Mouse (Mus musculus) liver, embryonic 14.5 days (tissue): Measurements from ENCODE around the gene E130308A19Rik.

Source experiments
- CTCF ChIP-seq: IDR thresholded peaks from 2 replicates; pipeline ENCODE4 v1.5.1; 2016; ENCODE audit warnings: antibody characterized with exemption, low read depth, control low read depth
- EP300 ChIP-seq: IDR thresholded peaks from 2 replicates; pipeline ENCODE4 v1.6.1; 2016; ENCODE audit warnings: antibody characterized with exemption, low read depth

DNA sequence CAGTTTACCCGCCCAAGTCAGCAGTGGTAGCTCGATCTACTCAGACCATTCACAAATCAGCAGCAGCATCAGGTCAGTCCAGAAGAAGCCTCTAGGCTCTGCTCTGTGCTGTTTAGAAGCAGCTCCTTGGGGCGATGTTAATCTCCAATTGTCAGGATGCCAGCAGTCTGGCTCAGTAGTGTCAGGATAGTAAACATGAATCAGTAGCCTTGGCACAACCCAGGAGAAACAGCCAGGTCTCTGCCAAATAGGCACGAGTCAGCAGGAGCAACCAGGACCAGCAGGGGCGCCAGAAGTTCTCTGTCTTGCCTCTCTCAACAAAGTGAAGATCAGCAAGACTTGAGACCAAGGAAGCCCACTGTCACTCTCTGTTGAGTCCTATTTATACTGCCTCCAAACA, 83.3 kb downstream of the E130308A19Rik start:
- TF ChIP-seq EP300 (no peak), CTCF (peak; percentile 26; the same call in 1 of the 2 replicates)
